Mouse (Mus musculus) layer of hippocampus, postnatal 10 days (tissue): ENCODE results near the gene Ddx19a. TPM values are rescaled to one million over a fixed set of nuclear protein-coding genes. Genes with fewer than 3 reads are reported as not detected.
"Not testable (repeated sequence)": the region's sequence is repeated elsewhere in the genome, so short reads cannot be mapped to it uniquely, and the experiment has no call there.

Experiments
- DNase-seq, 2 experiments: peaks; one replicate each; pipeline ENCODE4 v3.0.0; 2021; ENCODE audit warnings: low spot score in 2 of 2
- total RNA-seq, 2 experiments: library from RNA; stranded (reverse); gene quantifications; 2 replicates each; pipeline ENCODE4 v1.2.3; 2021

The Ddx19a gene
- total RNA-seq, 2 experiments from 2014 or later: 36.8 to 41.6 TPM

- not testable (repeated sequence) for DNase-seq
Observed at GRCm38 (mm10) chr8:110976532-110976931, 21.1 kb downstream of the Ddx19a start.

DNA sequence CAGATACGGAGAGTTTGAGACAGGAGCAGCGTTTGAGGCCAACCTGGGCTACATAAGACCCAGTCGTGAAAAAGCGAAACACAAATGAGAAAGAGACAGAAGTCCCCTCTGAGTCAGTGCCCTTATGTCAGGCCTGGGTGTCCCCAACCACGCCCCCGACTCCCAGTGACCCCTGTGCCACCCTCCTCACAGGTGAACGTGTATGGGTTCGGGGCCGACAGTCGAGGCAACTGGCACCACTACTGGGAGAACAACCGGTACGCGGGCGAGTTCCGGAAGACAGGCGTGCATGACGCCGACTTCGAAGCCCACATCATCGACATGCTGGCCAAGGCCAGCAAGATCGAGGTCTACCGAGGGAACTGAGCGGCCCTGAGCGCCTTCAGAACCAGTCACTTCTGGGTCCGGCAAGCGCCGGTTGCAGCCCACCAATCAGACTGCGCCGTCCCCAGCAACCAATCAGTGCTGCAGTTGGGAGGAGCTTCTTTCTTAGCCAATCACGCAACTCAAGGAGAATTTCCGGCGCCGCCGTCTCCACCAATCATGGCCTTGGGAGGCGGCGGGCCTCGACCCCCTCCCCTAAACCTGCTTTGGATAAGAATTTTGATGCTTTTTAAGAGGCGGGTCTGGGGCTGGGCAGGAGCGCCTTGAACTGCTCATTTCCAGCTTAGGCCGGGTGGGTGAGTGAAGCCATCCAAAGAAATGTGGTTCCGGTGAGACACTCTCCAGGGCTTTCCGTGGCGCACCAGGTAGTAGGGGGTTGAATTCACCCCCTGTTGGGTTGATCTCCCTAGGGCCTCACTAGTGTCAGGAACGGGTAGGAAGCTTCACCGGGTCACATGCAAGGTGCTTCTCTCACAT, 27.5 kb downstream of the Ddx19a start:
- peak; percentile 88 to 93 for DNase-seq

GRCm38 (mm10) chr8:110967326-110967725, 30.3 kb downstream of the Ddx19a start:
- no peak for DNase-seq

DNA sequence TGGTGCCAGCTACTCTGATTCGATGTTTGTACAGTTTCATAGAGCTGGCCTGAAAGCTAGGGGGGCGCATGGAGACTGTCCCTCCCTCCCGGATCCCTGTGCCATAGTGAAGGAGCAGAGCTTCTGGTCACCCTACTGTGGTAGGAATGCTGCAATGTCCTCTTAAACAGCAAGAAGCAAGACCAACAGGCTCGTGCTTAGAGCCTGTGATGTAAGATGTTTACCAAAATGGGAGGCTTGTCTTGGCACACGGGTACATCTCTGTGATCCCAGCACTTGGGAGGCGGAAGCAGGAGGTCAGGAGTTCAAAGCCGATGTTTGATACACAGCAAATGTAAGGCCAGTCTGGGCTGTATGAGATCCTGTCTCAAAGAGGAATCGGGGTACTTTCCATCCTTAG, 31.0 kb downstream of the Ddx19a start:
- DNase-seq: no peak

GRCm38 (mm10) chr8:110965594-110965993, 32.0 kb downstream of the Ddx19a start:
- peak; percentile 33 to 43 for DNase-seq

DNA sequence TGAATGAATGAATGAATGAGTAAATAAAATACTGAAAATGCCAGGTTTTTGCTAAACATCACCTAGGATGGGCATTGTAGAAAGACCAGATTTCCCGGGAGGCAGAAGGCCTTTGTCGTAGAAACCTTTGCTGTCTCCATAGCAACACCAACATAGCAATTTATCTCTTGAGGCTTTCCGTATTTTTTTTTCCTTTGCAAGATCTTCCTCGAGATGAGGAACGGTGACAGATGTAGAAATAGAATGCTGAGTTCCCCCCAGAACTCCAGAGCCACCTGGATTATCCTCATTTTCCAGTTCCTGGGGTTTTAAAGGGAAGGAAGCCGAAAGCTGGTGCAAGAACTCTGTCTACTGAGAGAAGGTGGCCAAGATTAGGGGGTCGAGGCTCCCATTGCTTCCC, 32.9 kb downstream of the Ddx19a start:
- no peak for DNase-seq

DNA sequence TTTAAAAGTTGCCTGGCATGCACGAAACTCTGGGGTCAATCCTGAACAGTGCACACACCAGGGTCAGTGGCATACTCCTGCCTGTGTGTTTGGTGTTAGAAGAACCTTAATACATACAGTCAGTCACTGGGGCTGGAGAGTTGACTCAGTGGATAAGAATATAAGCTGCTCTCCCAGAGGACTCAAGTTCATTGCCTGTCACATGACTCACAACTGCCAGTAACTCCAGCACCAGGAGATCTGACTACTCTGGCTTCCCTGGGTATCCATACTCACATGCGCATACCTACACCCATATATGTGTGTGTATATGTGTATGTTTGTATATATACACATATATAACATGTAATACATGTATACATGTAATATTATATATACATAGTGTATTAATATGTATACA, 34.5 kb downstream of the Ddx19a start:
- no peak for DNase-seq

- no peak for DNase-seq
Observed at GRCm38 (mm10) chr8:110959906-110960305, 37.7 kb downstream of the Ddx19a start.

GRCm38 (mm10) chr8:110959071-110959780, 38.4 kb downstream of the Ddx19a start:
- no peak for DNase-seq

GRCm38 (mm10) chr8:110958553-110958952, 39.0 kb downstream of the Ddx19a start:
- not testable (repeated sequence) for DNase-seq

GRCm38 (mm10) chr8:110958135-110958534, 39.5 kb downstream of the Ddx19a start:
- no peak for DNase-seq

- no peak for DNase-seq
Observed at GRCm38 (mm10) chr8:110957471-110957870, 40.1 kb downstream of the Ddx19a start.

DNA sequence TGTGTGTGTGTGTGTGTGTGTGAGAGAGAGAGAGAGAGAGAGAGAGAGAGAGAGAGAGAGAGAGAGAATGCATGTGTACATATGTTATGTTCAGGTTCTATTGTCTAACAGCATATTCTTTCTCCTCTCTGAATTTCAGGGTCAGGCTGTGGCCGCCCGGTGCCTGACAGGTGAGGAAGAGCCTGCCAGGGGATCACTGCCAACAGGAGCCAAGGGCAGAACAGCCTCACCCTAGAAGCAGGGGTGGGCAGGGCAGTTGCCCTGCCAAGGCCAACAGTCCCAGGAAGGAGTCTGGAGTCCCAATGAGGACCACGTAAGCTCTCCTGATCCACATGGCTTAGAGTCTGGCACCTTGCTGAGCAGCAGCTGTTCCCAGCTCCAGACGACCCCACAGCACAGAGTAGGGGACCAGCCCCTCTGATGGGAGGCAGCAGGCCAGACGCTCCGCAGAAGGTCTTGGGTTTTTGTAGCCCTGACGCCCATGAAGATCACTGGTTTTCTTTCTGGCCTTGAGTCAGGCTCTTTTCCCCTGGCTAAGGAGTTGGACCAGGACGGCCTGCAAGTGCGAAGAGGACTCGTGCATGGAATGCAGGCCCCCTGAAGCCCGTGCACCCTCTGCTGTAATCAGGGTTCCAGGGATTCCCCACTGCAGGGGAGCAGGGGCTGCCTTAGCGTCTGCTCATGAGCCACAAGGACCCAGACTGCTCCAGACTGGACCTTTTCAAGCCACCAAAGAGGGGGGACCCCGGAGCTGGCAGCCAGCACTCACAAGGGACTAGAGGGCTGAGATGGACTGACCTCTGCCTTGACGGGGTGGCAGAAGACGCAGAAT, 40.8 kb downstream of the Ddx19a start:
- no peak for DNase-seq

GRCm38 (mm10) chr8:110954776-110955175, 42.8 kb downstream of the Ddx19a start:
- DNase-seq: no peak

- no peak for DNase-seq
Observed at GRCm38 (mm10) chr8:110950065-110950484, 47.5 kb downstream of the Ddx19a start.

DNA sequence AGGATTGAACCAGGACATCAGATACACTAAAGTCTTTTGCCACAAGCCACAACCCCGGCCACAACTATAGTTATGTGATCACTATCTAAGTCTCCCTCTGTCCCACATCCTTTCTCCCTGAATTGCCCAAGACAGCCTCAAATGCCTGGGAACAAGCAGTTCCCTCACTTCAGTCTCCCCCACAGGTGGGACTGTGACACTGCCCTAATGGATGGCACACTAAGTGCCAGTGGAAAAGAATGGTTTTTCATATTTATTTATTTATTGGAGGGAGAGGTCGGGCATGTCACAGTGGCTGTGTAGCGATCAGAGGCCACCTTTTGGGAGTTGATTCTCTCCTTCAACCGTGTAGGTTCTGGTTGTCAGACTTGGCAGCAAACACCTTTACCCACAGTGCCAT, 51.9 kb downstream of the Ddx19a start:
- DNase-seq: no peak

DNA sequence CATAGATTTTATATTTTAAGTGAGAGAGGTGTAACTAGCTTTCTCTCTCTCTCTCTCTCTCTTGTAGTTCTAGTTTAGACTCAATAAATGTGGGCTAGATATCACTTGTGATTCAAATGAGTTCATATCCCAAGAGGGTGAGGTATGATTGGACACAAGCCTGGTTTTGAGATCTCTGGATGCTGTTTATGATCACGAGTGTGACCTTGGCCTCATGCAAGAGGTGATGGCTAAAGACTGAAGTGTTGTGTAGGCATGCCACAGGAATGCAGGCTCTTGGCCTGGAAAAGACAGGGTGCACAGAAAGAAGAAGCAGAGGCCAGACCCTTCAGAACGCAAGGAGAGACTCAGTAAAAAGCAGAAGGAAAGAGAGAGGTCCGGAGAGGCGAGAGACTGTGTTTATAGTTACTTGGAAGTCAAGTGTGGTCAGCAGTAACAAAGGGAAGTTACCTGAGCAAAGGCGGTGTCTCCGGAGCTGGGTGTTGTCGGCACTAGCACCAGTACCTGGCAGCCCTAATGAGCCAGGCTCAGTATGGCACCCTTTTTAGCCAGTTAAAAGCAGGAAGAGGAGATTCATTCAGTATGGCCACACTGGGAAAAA, 53.2 kb downstream of the Ddx19a start:
- DNase-seq: no peak

DNA sequence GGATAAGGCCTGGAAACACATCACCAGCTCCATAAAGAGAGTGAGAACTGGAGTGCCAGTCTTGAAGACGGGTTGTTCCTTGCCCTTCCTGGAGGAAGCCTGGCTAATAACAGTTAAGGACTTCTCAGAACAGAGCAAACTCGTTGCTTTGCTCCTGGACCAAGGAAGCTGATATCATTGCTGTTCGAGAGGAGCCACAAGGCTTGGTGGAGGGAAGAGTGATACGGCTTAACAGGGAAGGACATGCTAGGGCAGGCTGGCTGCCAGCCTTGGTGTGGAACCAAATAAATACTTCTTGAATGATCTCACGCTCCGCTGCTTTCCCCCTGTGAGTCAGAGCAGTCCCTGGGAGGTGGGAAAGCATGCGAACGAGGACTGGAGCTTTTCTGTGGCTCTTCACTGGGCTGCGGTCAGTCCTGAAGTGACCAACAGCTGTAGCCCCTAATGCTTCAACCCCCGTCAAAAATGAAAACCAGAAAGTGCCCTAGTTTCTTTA, 56.1 kb downstream of the Ddx19a start:
- peak in 1 of 2 experiments; percentile 47 for DNase-seq

GRCm38 (mm10) chr8:110940682-110941452, 56.7 kb downstream of the Ddx19a start:
- DNase-seq: no peak
